Mouse (Mus musculus): Measurements from ENCODE around the gene Abcb11.
"Not testable (repeated sequence)": the region's sequence is repeated elsewhere in the genome, so short reads cannot be mapped to it uniquely, and the experiment has no call there.

The Abcb11 gene

DNA sequence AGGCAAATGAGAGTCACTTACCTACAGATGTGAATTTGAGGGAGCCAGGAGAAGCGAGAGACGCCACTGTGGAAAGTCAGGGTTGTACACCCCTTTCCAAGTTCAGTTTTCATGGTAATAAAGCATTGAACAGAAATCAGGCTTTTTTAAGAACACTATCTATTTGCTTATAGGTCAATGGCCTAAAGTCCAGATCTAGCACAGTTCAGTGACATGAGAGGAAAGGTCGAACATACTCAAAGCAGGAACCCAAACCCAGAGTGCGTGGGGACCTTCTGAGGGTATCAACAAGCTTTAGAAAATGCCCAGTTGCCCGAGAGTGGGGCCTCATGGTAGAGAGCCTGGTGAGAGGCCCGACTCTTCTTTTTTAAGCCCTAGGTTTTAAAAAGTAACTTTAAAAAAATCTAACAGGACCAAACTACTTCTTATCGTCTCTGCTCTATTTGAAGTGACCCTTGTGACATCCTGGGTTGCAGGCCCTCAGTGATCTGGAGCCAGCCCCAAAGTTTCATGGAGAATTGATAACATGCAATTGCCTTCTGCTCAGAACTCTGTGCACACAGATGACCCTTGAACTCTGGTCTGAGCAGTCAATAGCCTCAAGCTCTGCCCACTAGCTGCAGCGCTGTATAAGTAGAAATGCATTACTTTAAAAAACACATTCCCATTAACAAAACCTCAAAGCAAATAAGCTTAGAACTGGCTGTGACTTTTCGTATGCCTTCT is at the start of gene Abcb11:
Gene Abcb11, minus strand, starts transcription at position 121 of the 726 bp plus-strand sequence.
- no peak for DNase-seq

DNA sequence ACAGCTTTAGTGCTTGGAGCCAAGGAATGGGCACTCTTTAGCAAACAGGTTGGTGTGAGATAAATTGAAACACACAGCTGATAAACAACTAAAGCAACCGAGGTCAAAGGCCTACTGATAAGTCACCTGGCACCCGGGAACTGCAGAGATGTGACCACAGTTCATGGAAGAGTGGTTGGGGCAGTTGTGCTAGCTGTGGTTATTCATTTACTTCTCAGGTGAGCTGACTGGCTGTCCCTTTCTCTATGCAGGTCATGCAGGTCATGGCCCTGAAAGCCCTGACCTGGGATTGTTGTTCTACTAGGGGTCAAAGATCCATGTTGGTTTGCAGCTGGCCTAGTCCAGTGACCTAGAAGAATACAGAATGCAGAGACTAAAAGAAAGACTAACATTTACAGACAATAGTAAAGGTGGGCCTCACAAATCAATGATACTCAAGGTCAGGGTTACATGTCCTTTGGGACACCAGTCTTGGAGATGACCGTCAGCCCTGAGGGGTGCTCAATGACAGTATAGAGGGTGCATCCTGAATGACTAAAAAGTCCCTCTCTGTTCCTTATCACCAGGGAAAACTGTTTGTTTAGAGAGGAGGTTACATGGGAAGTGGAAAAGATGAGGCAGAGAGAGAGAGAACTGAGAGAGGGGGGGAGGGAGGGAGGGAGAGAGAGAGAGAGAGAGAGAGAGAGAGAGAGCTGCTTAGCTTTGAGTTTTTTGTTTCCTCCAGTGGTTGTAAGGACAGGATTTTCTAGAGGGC is 43.9 kb upstream of the Abcb11 start:
- DNase-seq = peak; percentile 59

DNA sequence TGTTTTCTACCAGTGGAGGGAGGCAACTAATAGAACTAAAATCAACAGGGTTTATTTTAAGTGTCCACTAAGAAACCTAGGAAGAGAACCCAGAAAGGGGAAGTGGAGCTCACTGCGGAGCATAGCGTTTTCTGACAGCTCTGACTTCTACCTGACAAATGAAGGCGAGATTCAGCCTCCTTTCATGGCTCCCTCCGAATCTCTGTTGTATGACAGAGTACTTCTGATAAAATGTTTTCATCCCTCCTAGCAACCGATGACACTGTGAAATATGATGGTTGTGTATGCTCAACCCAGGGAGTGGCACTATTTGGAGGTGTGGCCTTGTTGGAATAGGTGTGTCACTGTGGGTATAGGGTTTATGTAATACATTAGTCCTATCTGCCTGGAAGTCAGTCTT is 40.4 kb upstream of the Abcb11 start:
- DNase-seq = no peak

DNA sequence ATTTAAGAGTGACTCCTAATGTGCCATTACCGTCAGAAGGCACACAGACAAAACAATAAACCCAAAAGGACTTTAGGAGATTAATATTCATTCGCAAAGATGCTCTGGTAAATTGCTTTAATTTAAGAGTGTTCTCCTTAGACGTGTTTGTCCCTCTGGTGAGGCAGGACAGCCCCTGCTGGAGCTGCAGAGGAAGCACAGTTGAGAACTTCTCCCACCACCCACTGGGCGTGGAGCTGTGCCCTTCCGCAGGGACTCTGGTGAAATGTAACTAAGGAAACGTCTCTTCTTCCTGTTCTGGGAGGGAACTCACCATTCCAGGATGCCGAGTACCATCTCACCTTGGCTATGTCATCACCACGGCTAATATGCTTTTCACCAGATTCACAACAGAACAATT is 39.3 kb upstream of the Abcb11 start:
- no peak for DNase-seq

DNA sequence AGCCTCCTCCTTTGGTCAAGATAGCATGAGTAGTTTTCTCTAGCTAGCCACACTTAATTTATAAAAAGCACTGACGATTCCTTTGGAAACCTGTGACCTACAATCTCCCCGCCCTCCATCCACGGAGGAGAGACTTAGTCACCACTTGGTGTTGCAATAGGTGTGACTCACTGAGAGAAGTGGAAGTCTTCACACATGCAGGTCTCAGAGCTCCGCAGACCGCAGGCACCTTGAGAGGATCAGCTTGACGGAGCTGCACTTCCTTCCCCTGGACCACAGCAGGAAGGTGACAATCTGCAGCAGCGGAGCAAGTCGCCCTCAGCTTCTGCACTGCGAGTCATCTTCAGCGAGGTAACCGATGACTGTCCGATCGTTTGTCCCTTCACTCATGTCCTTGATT is 37.9 kb upstream of the Abcb11 start, which contains the start of gene Dhrs9:
Gene Dhrs9, plus strand, starts transcription at position 165 of the 400 bp plus-strand sequence.
- no peak for DNase-seq

DNA sequence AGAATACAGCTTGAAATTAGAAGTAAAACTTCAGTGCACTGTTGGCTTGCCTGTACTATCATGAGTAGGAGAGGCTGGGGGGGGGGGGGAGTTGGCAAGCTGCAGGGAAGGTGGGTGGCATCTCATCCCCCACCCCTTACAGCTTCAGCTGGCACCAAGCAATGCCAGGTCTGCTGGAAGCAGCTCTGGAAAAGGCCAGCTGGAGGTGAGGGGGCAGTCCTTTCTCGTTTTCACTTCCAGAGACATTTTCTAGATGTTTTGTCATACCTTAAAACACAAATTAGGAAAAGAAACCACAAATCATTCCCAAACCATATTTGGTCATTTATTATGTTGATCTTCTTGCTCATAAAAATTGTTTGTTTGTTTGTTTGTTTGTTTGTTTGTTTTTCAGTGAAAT is 37.4 kb upstream of the Abcb11 start:
- no peak for DNase-seq

DNA sequence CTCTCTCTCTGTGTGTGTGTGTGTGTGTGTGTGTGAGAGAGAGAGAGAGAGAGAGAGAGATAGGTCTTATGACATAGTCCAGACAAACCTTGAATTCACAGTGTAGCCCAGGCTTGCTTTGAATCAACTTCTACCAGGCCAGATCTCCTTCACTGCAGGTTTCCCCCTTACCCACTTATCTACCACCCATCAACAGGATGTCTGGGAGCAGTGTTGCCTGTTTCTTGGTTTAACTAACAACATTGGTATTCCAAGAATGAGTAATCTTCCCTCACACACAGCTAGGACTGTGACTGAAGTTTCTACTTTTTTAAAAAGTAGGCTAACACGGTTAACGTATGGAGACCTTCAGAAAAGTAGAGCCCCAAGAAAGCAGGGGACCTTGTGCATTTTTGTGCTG is 34.4 kb upstream of the Abcb11 start:
- no peak for DNase-seq

DNA sequence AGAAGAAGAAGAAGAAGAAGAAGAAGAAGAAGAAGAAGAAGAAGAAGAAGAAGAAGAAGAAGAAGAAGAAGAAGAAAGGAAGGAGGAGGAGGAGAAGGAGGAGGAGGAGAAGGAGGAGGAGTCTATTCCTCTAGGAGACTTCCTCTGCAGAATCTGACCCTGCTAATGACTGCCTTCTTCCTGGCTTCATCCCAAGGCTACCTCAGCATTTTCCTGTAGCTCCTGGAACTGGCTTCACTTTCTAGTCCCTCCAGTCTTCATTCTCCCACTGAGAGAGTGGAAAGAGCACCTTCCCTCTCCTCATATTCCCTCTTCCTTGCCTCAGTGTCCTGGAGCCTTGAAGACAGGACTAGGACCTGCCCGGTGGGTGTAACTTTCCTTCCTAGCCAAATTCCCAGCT is 22.9 kb upstream of the Abcb11 start:
- peak; percentile 46 for DNase-seq

DNA sequence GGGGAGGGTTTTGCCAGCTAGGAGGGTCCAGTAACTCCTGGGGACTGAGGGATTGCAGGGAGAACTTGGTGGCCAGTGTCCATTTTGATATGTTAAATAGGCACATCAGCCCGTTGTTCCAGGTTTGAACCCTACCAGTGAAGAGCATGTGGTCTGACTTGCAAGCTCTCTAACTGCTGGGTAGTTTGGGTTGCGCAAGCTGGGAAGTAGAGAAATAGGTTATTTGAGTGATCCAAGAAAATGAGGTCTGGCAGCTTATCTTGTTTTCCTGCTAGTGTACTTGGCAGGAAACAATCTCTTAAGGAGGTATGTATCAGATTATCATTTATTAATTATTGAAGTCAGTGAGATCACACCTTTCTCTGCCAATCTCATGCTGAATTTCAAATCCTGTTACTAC is 22.4 kb upstream of the Abcb11 start:
- no peak for DNase-seq

DNA sequence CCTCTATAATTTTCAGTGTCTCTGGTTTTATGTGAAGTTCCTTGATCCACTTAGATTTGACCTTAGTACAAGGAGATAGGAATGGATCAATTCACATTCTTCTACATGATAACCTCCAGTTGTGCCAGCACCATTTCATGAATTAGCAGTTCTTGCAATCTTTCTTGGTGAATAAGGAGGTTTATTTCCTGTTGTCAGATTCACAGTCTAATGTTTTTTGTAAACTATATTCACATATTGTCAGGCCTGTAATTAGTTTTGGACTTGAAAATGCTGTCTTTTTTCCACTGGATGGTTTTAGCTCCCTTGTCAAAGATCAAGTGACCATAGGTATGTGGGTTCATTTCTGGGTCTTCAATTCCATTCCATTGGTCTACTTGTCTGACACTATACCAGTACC is 13.0 kb upstream of the Abcb11 start:
- not testable (repeated sequence) for DNase-seq

DNA sequence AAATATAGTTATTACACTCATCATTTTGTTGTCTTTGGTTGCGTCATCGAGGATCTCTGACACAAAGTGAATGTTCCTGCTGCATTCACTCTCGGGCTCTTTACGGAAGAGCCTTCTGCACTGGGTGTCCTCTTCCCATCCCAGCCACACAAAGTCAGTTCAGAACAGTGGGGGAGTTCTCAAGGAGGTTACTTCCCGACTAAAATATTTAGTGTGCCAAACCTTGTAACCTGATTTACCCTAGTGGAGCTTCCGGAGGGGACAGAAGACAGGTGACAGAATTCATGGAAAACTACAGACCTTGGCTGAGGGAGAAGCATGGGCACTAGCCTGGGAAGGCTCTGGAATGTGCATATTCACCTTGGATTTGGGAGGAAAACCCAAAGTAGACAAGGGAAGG is 910 bp downstream of the Abcb11 start:
- DNase-seq = no peak

DNA sequence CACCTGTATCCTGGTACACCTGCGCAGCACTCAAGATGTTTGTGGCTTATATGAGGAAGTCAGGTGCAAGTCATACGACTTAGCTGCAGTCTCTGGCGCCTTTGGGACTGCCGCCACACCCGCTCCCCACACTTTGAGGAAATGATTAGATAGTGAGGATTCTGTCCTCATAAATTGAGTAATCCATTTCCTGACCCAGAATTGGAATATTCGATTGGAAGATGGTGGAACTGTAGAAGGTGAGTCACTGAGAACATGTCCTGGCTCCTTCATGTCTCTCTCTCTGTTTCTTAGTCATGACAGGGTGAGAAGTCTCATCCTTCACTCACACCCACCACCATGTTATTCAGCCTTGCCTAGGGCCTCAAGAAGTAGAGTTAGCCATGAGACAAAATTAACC is 10.9 kb downstream of the Abcb11 start:
- DNase-seq = not testable (repeated sequence)

DNA sequence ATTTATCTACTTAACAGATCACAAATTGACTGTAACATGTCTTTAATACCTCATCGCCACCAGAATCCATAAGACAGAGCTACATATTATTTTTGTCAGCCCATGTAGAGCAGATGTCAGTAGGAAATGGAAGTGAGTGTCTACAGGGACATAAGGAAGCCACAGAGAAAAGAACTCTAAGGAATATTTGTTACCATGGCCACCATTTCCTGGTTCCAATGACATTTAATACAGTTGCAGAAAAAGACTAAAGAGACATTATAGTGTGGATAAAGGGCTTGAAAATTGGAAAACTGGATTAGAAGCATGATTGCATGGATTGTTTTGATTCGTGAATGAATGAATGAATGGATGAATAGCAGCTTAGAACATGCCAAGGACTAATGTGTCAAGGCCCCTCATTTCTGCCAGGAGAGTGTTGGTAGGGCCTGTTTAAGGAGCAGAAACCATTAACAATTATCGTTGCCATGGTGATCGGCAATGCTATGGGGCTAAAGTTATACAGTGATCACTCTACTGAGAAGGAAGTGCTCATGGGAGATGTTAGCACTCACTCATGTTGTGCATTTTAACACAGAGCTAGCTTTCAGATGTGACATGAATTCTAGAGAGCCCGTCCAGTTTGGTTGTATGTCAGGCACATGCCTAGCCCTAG is 13.8 kb downstream of the Abcb11 start:
- DNase-seq = no peak

DNA sequence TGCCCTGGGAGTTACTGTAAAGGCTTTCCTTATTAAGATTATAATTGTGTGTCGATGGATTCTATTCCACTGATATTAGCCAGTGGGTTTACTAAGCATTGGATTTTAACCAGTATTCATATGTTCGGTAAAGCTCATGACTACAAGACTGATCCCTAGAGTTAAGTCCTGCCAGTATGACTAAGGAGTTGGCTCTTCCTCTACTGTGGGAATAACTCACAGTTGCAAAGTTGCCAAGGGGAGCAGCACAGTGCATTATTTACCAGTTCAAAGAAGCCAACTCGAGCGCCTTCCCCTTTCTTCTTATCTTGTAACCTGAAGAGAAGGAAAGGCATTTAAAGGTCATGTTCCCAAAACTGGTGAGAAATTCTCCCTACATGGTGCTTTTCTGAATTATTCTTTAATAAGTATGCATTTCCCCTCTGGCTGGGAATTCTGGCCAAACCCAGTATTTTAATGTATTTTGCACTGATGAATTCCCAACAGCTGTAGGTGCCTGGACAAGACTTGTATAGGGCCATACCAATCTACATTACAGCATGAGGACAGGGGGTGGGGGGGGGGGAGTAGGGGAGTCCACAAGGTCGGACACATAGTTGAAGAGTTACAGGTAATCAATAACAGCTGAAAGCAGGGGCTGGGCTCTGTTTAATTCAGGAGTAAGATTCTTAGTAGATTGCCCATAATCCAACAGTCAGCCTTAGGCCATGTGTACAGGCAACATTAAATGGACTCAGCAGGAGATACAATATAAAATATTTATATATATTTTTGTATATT is 17.3 kb downstream of the Abcb11 start:
- DNase-seq = no peak

DNA sequence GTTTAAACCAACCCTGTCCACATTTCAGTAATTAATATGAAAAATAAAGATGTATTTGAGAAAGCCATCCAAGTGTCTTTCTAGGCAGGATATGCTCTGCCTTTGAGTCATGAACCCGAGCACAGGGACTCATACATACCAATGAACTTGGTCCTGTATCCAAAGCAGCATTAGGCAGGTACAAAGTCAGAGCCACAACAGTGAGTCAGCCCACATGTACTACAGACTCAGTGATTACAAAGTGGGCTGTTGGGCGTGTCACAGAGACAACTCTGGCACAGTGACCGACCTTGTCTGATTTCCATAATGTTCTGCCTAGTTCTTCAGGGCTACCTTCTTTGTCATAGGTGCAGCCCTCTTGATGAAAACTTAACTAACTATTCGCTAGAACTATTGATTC is 19.4 kb downstream of the Abcb11 start:
- no peak for DNase-seq

DNA sequence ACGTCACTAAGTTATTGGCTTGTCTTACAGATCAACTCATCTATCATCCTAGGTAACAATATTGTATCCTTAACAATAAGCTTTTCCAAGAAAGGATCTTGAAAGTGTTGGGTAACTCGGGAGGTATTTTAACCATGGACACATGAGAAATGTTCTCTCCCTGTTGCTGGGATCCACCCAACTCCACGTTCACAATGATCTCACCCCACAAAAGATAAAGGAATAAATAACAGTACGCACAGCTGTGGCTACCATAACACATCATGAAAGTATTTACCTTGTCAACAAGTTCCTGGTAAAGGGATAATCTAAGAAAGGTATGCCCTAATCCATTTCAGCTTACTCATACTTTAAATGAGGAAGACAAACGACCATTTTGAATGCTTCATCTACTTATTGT is 21.0 kb downstream of the Abcb11 start:
- DNase-seq = no peak

DNA sequence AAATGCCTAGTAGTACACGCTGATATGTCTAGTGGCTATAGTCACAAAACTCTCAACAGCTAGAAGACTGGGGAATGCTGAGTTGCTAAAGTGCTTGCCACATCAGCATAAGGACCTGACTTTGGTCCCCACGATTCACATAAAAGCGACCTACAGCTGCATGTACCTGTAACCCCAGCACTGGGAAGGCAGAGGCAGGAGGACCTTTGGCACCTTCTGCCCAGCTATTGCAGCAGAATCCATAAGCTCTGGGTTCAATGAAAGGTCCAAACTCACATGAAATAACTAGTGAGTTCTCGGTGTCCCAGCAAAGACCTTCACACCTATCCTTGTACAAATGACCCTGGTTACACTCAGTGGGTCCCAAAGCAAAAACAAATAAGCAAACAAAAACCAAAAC is 31.1 kb downstream of the Abcb11 start:
- DNase-seq = no peak

DNA sequence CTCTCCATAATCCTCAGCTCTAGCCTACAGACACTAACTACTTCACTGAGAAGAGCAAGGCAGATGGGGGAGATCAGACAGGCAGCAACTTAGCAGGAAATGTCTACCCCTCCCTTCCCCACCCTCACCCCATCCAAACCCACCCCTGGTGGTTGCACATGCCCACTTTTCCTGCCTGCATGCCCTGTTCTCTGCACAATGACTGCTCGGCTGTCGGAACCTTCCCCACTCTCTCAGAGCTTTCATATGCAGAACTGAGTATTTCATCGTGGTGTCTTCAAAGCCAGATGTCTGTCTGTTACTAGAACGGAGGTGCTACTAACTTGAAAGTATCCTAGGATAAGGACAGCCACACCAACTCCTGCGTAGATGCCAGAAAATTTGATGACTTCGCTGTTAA is 34.3 kb downstream of the Abcb11 start:
- DNase-seq = no peak

DNA sequence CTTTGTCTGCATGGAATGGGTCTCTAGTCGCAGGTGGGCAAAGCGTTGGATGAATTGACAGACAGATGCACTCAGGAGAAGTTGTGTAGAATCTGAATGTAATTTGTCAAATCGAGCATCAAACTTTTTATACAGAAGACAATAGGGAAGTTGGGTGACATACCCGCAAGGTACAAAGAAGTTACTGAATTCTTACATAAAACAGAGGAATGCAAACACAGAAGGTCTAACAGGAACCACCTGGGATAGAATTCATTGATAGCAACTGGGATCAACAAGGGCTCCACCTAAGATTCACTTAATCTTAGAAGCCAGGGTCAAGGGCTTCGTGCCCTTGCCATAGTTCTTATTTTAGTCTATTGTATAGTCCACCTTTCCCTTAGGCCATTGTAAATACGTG is 41.8 kb downstream of the Abcb11 start:
- DNase-seq = not testable (repeated sequence)

DNA sequence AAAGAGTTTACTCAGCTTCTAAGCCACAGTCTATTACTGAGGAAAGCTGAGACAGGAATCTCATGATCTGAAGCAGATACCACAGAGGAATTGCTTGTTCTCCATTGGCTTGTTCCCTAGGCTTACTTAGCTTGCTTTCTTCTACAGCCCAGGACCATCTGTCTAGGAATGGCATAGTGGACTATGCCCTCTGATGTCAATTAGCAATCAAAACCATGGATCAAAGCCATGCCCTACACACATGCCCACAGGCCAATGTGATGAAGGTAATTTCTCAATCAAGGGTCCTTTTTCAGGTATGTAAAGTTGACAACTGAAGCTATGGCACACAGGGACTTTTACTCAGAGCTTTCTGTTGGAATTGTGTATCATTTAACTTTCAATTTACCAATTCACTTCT is 47.9 kb downstream of the Abcb11 start:
- DNase-seq = no peak

DNA sequence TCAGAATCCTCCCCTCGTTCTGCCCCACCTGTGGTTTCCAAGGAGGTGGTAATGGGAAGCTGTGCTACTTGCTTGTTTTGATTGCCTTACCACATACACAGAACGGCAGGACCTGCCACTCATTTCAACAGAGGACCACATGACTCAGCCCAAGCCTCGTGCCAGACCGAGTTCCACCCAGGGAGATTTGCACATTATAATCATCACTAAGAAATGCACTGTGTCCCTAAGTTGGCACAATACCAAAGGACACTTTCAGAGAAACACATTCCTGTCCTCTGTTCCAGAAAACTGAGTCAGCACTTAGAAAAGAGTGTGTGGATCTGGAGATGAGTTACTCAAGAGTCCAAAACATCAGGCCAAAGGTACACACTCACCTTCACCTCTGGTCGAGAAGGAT is 53.4 kb downstream of the Abcb11 start:
- peak; percentile 33 for DNase-seq

DNA sequence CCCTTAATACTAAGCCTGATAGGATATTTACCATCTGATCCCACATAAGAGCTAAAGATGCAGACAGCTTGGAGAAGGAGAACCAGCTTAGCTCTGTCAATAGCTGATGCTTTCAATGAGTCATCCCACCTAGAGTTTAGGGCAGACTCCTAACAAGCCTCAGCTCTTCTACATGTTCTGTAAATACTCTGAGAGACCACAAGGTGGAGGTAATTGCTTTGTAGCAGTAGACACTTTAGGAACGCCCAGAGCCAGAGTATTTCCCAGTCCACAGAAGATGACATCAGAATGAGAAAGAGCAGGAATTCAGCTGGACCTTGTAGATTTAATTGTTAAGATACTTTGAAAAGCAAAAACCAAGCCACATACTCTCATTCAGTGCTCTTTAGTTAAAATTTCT is 66.5 kb downstream of the Abcb11 start:
- peak; percentile 35 for DNase-seq

DNA sequence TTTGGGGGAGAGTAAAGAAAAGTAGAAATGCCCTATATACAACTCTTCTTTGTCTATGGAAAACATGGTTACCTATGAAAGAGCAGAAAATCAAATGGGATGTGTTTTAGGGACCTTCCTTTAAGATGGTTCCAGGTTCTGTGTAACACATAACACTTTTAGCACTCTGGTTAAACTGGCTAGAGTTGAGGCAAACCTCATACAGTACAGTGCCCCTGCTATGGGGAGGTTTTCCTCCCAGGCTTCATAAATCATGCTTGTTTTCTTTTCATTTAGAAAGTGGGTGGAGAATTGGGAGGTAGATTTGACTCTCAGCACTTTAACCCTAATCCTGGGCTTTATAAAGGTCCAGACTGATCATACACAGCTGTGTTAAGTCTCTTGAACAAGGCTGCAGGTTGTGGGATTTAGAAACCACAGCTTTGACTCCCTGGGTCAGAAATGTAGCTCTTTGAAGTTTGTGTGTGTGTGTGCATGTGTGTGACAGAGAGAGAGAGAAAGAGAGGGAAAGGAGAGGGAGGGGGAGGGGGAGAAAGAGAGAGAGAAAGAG is 78.3 kb downstream of the Abcb11 start:
- DNase-seq = no peak

Data from kidney, adult 9 months (tissue).